Mouse (Mus musculus) retina, postnatal 1 day (tissue): Measurements from ENCODE around the gene Tunar.

ENCODE experiments used
- DNase-seq: peaks from one replicate; pipeline ENCODE4 v3.0.0-alpha.2; 2012

Gene Tunar

GRCm38 (mm10) chr12:105403742-105404141 lies 70.1 kb downstream of the Tunar start:
- no peak for DNase-seq

- no peak for DNase-seq
Observed at GRCm38 (mm10) chr12:105406008-105406407, 72.3 kb downstream of the Tunar start.

- DNase-seq: no peak
Observed at GRCm38 (mm10) chr12:105413909-105414308, 80.2 kb downstream of the Tunar start.

GRCm38 (mm10) chr12:105420476-105420875 lies 86.8 kb downstream of the Tunar start:
- no peak for DNase-seq

- no peak for DNase-seq
Observed at GRCm38 (mm10) chr12:105426541-105426940, 92.9 kb downstream of the Tunar start.

- DNase-seq: peak; percentile 91
Observed at GRCm38 (mm10) chr12:105427039-105427757, 93.5 kb downstream of the Tunar start.

- peak; percentile 31 for DNase-seq
Observed at GRCm38 (mm10) chr12:105431872-105432271, 98.2 kb downstream of the Tunar start.

- no peak for DNase-seq
Observed at GRCm38 (mm10) chr12:105432807-105433206, 99.1 kb downstream of the Tunar start.
